Mouse (Mus musculus) erythroid progenitor cell, adult 5-6 weeks (primary cell): ENCODE data around the gene Slc25a21. TPM values are rescaled to one million over a fixed set of nuclear protein-coding genes. Genes with fewer than 3 reads are reported as not detected.
"Not testable (repeated sequence)": the region's sequence is repeated elsewhere in the genome, so short reads cannot be mapped to it uniquely, and the experiment has no call there.

Experiments
- ATAC-seq: replicated peaks from 2 replicates; pipeline ENCODE4 v1.8.0; 2016; ENCODE audit warnings: moderate number of reproducible peaks, mild to moderate bottlenecking, moderate TSS enrichment, inconsistent platforms; ENCODE audit not compliant: poor library complexity, low FRiP score, severe bottlenecking
- total RNA-seq, 2 experiments: library from RNA; stranded (forward) in 1 of 2; stranded (reverse) in 1 of 2; fragments of 150-400 nt in 1 of 2; fragments of 186-747, 209-891 nt in 1 of 2; gene quantifications; 2 replicates each; pipeline versions ENCODE4 v1.2.3 to v1.2.4; 2015 to 2017; ENCODE audit warnings: low replicate concordance in 2 of 2

Gene Slc25a21
- total RNA-seq (2015; ENCODE audit: low replicate concordance) (86.5 and 117 TPM in 2 replicates), total RNA-seq (2017; ENCODE audit: low replicate concordance) (71.3 and 97.9 TPM in 2 replicates)

DNA sequence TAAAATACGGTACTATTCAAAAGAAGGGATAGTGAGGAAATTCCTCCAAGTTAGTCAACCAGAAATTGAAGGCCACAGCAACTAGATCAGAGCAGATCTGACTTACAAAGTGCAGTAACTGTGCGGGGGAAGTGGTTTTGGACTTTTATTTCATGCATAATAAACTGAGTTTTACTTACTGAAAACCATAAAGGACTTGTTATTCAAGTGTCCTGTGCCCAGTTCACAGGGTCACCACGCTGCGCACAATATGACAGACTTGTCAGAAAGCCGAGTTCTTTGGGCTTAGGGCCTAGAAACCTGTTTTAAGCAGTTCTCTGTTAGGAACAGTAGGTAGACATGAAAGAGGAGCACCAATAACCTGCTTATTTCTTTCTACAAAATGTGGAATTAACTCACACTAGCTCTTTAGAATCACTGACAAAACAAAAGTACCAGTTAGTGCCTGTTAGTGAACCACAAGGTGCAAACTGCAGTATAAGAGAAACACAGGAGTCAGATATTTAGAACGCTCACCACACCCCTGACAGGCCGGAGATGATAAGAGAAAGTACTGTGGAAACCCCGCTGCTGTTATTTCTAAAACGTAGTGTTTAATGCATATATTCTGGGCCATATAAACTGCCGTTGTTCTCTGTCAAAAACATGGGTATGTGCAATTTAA lies at the start of gene Slc25a21:
Gene Slc25a21 (minus strand): TSS at position 110 of the 664 bp plus-strand sequence.
- peak; percentile 82 for ATAC-seq

DNA sequence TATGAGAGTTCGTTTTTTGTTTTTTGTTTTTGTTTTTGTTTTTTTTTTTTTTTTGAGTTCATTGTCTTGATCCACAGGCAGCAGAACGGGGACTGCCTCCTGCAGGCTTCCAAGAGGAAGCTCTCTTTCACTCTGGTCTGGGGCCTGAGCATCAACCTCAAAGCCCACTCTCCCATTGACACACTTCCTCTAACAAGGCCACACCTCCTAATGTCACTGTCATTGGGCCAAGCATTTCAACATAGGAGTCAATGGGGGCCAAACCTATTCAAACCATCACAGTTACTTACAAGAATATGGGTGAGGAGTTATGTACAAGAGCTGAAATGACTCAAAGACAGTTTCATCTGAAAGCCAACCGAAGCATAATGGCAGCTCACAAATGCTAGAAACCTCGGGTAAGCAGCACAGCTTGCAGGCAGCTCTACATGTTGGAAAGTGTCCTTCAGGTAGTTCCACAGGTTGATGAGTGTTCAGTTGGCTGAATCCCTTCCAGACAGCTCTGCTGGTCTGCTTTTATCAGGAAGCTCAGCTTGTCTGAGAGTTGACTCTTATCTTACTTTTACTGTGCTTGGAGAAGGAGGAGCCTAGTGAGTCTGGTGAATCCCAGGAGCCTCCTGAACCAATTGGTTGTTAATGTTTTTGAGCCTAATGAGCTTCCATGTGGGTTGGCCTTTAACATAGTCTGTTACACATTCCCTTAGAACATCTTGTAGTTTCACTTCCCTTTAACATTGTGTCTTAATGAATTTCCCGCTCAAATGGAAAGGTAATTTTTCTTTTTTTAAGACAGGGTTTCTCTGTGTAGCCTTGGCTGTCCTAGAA lies 46.6 kb upstream of the Slc25a21 start:
- 0 out of 2 replicates have a peak, but pooled peaks have one; percentile 19 for ATAC-seq

DNA sequence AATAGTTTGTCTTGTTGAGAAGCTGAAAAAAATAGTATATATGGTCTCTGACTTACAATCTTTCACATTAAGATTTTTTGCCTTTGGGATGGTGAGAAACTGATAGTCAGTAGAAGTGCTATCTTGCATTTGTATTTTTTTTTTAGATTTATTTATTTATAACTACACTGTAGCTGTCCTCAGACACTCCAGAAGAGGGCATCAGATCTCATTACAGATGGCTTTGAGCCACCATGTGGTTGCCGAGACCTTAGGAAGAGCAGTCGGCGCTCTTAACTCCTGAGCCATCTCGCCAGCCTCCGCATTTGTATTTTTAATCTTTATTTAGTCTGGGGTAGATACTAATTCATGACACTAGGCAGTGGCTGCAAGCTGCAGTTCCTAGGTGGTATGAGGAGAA lies 36.1 kb upstream of the Slc25a21 start:
- ATAC-seq = no peak

DNA sequence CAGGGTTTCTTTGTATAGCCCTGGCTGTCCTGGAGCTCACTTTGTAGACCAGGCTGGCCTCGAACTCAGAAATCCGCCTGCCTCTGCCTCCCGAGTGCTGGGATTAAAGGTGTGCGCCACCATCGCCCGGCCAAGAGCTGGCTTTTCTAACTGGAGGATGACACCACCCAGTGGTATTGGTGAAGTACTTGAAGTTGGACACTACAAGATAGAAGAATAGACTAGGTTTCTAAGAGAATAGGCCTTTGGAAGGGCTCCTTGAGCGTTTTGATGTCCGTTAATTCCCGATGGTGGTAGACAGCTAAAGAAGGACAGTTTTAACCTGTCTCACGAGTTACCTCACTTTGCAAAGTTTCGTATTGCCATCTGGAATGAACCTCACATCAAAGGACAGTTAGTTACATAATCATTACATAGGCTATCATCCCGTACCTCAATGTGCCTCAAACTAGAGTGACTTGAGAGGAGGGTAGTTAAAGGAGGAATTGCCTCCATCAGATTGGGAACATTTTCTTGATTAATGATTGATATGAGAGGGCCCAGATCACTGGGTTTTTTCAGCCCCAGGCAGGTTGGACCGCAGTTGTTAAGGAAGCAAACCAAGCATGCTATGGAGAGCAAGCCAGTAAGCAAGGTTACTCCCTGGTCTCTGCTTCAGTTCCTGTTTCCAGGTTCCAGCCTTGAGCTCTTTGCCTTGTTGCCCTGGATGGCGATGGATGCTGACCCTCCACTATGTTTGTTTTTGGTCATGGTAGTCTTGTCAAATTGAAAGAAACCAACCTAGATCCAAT lies 34.0 kb upstream of the Slc25a21 start:
- ATAC-seq = peak; percentile 68

DNA sequence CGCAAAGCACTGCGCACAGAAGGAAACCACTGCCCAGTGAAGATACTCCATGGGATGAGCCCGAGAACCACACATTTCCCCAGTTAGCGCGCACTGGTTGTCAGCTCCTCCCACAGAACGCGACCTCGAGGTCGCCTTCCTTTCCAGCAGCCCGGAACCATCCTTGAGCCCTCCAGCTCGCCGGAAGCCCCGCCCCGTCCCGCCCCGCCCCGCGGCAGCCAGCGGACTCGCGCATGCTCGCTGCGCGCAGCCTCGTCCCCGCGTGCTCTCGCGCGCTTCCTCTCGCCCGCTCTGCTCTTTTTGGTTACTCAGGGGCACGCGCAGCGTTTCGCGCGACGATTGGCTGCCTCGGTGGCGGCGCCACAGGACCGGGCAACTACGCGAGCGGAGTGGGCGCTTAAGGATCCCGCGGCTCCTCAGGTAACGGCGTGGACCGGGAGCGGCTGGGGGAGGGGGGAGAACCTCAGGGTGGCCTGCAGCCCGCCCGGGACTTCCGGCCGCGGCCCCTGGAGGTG lies 33.0 kb upstream of the Slc25a21 start, which contains the start of the genes Prps1l3 and Mipol1:
Gene Prps1l3 (plus strand): TSS at position 221 of the 515 bp plus-strand sequence.
Gene Mipol1 (plus strand): TSS at position 236 of the 515 bp plus-strand sequence.
- peak; percentile 90 for ATAC-seq

DNA sequence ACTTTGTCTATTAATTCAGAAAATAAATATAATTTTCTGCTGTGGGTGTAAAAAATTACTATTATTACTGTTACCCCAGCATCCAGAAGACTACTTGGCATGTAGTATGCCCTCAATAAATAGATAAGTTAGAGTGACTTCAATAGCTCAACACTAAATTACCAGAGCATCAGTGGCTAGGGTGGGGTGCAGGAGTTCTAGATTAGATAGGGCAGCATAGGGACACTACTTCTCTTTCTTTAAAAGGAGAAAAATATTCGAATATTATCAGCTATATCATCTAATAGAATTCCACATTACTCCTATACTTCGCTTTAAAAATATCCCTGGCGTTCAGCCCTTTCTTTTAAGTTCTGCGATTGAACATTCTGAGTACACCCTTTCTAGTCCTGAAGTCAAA lies 32.4 kb upstream of the Slc25a21 start:
- ATAC-seq = peak; percentile 25; the same call in 1 of the 2 replicates

DNA sequence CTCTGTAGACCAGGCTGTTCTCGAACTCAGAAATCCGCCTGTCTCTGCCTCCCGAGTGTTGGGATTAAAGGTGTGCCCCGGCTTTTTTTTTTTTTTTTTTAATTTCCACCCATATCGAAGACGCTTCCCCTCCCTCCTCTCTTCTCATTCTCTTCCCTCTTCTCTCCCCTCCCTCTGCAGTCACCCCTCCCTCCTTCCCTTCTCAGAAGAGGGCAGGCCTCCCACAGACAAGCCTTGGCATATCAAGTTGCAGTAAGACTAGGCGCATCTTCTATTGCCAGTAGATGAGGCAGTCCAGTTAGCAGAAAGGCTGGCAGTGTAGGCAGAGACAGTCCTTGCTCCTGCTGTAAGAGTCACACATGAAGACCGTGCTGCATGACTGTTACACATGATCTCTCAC lies 30.5 kb upstream of the Slc25a21 start:
- ATAC-seq = no peak

DNA sequence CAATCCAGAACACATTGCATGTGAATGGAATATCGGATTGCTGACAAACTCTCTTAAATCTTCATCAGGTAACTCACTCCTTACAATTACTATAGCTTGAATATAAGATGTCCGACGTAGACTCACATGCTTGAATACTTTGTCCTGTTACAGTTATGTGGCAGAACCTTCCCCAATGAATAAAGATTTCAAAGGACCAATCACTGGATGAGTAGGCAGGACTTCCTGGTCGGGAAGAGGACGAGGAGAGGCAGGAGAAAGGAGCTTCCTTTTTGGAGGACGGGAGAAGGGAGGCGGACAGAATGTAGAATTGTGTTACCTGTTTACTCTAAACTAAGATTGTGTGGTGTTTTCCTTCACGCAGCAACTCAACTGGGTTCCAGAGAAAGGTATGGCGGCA lies 29.1 kb upstream of the Slc25a21 start:
- no peak for ATAC-seq

DNA sequence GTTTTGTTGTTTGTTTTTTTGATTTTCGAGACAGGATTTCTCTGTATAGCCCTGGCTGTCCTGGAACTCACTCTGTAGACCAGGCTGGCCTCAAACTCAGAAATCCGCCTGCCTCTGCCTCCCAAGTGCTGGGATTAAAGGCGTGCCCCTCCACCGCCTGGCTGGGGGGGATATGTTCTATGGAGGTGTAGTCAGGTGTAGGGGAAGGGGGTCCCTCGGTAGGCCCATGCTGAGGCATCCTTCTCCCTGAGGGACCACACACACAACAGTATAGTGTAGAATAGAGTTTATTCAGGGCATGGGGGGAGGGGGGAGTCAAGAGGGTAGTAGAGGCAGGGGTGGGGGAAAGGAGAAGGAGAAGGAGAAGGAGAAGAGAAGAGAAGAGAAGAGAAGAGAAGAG lies 15.2 kb upstream of the Slc25a21 start:
- ATAC-seq = not testable (repeated sequence)

DNA sequence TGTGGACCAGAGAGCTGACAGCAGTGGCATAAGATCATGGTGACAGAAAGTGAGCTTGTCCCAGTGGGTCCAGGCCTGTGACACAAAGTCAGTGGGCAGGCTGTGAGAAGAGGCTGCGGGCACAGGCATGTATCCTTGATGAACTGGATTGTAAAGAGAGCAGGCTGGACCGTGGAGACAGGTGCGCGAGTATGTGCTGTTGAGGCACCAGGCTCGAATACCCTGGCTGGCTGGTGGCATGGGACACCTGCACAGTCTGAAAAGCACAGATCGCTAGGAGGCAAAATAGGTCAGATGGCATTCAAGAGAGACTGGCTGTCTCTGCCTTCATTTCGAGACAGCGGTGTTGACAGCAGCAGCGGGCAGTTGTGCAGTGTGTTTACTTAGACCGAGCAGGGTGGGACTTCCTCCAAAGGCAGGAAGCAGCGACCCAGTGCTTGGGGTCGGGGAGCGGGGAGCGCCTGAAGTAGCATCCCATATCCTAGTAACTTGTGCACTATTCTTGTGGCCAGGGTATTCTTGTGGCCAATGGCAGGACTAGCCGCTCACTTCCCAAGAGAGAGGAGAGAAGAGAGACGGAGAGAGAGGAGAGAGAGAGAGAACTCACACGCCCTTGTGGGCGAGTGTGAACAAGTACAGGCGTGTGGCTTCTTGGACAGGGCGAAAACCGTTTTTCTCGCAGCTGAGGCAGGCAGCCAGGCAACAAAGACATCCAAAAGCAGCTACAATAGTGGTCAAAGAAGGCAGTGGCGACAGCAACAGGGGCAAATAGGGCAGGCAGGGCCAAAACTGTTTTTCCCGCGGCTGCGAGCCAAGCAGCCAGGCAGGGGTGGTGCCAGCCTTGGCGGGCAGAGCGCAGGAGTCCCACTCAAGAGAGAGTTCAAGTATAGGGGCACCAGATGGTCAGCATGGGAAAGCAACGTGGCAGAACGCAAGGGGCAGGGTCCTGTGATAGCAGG lies 14.4 kb upstream of the Slc25a21 start:
- peak; percentile 90 for ATAC-seq

DNA sequence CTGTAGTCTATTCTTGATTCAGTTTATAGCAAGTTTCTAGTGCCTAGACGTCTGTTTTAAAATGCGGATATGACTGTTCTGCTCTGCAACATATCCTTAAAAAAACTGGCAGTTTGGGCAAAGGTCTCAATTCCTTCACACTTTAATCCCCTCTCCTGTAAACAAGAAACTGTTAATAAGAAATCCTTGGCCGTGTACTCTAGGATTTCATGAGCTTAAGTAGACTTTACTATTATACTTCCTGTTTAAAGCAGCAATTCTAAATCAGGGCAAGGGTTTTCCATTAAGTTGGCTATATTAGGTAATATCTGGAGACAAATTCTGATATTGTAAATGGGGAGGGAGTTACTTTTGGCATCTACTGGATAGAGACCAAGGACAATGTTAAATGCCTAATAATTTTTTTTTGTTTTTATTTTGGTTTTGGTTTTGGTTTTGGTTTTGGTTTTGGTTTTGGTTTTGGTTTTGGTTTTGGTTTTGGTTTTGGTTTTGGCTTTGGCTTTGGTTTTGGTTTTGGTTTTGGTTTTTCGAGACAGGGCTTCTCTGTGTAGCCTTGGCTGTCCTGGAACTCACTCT lies 7.1 kb upstream of the Slc25a21 start:
- no peak for ATAC-seq

DNA sequence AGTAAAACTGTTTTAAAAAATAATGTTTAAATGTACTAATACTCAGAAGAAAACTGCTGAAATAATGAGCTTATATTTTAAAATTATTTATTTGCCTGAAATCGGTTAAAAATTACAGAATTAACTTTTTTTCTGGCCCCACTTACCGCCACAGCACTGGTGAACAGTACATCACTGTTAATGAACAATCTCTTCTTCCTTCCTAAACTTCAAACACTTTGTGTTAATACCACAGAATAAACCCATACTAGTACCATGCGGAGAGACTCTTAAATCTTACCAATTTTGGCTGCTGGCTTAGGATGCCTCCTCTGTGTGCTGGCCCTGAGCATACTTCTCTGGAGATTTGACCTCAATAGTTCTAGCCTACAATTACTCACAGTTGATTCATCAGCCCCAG lies 4.6 kb upstream of the Slc25a21 start:
- no peak for ATAC-seq

DNA sequence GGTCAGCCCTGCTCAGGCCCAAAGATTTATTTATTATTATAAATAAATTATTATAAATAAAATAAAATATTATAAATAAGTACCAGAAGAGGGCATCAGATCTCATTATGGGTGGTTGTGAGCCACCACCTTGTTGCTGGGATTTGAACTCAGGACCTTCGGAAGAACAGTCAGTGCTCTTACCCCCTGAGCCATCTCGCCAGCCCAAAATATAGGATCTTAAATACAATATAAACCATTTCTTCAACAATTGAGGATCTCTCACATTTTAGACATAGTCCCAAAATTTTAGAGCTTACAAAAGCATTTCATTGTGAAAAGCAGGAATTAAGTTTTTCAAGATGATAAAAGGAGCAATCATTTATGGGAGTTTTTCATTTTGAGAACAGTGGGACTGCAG lies 2.2 kb upstream of the Slc25a21 start:
- ATAC-seq = no peak

DNA sequence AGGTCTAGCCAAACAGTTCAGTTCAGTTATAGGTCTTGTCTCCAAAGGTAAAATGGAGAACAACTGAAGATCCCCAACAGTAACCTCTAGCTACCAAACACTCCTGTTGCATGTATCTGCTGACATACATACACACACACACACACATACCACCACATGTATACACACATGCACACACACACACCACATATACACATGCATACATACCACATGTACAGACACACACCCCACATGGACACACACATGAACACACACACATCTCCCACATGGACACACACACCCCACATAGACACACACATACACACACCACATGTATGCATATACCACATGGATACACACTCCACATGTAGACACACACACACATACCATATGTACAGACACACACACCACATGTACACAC lies 997 bp upstream of the Slc25a21 start:
- 0 out of 2 replicates have a peak, but pooled peaks have one; percentile 5 for ATAC-seq

DNA sequence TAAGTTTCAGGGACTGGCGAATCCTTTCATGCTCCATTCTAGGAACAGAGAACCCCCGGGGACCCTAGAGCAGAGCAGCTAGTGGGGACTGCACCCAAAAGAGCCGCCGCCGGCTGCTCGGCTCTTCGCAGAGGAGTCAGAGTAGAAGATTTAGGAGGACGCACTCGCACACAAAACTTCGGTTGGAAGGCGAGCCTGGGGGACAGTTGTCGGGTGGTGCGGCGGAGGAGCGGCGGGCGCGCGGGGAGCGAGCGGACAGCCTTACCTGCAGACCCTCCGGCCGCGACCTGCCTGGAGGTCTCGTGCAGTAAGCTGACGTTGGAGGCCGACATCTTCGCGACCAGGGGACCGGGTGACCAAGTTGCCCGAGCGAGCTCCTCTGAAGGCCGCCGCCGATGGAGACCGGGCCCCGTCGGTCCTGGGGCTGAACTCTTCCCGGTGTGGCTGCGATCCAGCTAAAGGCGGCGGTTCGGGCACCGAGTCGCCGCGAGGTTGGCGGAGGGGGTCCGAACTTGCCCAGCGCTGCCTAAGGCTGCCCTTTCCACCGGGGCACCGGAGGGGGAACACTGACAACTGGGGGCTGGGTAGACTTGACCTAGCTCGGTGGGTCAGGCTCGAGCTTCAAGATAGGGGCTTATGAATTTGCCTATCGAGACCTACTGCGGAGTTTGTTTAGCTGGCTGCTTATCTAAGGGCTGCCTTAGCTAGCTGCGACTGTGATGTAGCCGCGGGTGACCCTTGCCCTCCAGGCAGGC lies 487 bp downstream of the Slc25a21 start:
- peak; percentile 71 for ATAC-seq

DNA sequence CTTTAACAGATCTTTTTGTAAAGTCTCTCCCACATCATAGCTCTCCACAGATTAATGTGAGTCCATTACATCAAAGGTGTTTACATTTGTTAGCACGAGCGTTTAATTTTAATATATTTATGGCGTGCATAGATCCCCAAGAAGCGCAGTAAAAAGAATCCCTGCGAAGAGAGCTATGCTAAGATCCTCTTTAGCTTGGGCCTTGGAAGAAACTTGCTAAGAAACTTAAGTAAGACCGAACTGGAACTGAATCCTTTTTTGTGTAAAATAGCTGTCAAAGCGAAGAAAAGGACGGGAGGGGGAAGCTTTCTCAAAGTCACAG lies 1.0 kb downstream of the Slc25a21 start:
- no peak for ATAC-seq

DNA sequence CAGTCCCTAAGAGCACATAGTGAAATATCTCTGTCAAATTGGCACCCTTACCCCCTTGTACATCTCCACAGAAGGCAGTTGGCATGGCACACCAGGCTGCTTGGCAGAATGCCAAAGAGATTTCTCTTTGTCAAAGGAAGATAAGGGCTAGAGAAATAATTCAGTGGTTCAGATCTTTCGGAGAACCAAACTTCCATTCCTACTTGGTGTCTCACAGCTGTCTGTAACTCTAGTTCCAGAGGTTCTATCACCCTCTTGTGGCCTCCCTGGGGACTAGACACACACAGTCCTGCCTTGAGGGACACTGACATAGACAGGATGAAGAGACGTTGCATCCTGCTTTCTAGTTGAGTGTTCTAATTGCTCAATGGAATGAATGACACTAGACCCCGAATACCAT lies 2.7 kb downstream of the Slc25a21 start:
- peak; percentile 76 for ATAC-seq

DNA sequence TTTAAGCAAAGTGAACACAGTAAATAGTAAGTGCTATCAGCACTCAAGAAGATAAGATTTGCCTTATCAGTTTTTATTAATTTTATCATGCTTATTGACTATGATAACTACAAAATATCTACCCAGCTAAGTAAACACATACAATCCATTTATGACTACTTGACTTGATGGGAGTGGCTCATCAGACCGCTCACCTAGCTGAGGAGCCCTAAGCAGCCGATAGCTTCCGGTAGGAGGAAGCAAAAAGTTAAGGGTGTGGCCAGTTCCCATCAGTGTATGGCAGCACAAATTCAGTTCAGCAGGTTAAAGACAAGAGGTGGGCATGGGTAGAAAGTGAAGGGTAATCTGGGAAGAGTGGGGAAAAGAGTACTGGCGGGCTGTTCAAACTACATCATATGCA lies 10.2 kb downstream of the Slc25a21 start:
- no peak for ATAC-seq
